Mouse (Mus musculus): ENCODE results near the gene Jam3. TPM values are rescaled to one million over a fixed set of nuclear protein-coding genes. Genes with fewer than 3 reads are reported as not detected.
A peak's percentile ranks its signal among the peaks of the same experiment; 100 is the strongest.

Jam3 gene
- polyA plus RNA-seq, 1 experiment = 2.5 TPM

DNA sequence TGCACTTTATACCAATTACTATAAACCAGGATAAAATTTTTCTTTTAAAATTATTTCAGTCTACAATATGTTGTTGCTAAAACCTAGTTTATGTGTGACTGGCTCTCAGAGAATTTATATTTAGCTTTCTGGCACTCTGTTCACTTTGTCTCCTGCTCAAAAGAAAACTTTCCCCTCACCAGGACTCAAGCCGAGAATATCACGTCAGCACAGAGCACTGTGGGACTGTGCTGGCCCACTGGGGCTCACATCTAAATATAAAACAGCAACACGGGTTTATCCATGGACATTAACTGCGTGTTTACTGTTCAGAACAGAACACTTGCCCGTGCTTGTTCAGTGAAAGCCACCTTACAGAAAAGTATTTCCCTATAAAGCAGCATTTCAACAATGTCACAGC lies 44.5 kb downstream of the Jam3 start:
- WGBS = 60% methylated on average over 5 of the region's 5 CpGs
- no peak for DNase-seq
- Histone ChIP-seq H3K4me3 (ENCODE audit: control insufficient read depth, insufficient read depth, low read length) (no peak overlapping the region), H3K27ac (ENCODE audit: control insufficient read depth, insufficient read depth, low read length) (no peak overlapping the region), H3K4me1 (replicated peaks; ENCODE audit: control insufficient read depth, insufficient read depth, low read length) (no peaks in the 10 kb centered on the region), H3K27me3 (ENCODE audit: control insufficient read depth, insufficient read depth, low read length) (no peaks in the 10 kb centered on the region), H3K36me3 (ENCODE audit: control insufficient read depth, insufficient read depth, low read length) (no peaks in the 10 kb centered on the region)
- no peak for TF ChIP-seq CTCF (IDR thresholded peaks at IDR 0.05; ENCODE audit: borderline replicate concordance, control insufficient read depth, extremely low read depth, insufficient read depth, low read length, poor library complexity)

DNA sequence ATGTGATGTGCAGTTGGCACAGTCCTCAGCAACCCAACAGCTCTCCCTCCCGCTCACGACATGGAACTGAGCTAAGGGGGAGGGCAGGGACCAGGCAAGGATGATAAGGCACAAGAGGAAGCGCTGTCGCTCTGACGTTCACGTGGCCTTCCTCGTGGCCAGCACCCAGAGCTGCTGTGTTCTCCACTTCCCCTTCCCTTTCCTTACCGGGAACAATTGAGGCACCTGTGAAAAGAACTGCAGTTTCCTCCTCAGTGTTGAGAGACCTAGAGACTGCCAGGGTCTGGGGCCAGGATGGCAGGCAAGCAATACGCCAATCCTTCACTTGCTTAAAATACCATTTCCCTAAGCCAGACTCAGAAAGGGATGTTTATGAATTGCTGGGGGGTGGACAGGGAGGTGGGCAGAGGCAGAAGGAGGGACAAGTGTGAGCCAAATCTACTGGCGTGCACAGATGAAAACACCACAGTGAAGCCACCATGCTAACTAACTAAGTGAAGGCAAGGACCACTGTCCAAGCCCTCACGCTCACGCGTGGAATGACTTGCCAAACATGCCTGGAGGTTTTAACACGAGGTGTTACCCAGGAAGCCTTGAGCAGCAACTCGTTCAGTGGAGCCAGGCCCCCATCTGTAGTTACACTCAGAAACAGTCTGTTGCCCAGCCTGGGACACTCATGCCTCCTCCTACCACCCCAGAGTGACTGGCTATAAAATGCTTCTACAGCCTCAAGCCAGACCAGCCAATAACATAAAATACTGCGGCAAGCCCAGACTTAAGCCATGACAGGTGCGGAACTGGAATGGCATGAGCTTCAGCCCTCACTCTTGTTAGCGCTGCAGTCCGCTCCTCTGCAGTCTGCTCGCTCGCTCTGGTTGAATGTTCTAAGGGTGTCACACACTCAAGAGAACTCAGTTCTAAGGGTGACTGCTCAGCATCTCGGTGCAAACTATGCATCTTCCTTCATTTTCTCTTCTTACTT lies 45.4 kb downstream of the Jam3 start:
- no peak overlapping the region for H3K4me3 ChIP-seq (ENCODE audit: control insufficient read depth, insufficient read depth, low read length)
- WGBS = 52% methylated on average over 22 of the region's 22 CpGs
- no peak for DNase-seq
- no peak for TF ChIP-seq POLR2A (IDR thresholded peaks at IDR 0.05; ENCODE audit: control insufficient read depth, extremely low read depth, insufficient read depth, low read length, poor library complexity)
- TF ChIP-seq CTCF (IDR thresholded peaks at IDR 0.05; ENCODE audit: borderline replicate concordance, control insufficient read depth, extremely low read depth, insufficient read depth, low read length, poor library complexity) = no peak
- H3K27ac ChIP-seq (ENCODE audit: control insufficient read depth, insufficient read depth, low read length) = no peak overlapping the region
- H3K36me3 ChIP-seq (ENCODE audit: control insufficient read depth, insufficient read depth, low read length) = no peaks in the 10 kb centered on the region
- no peaks in the 10 kb centered on the region for H3K4me1 ChIP-seq (replicated peaks; ENCODE audit: control insufficient read depth, insufficient read depth, low read length)
- no peaks in the 10 kb centered on the region for H3K27me3 ChIP-seq (ENCODE audit: control insufficient read depth, insufficient read depth, low read length)

DNA sequence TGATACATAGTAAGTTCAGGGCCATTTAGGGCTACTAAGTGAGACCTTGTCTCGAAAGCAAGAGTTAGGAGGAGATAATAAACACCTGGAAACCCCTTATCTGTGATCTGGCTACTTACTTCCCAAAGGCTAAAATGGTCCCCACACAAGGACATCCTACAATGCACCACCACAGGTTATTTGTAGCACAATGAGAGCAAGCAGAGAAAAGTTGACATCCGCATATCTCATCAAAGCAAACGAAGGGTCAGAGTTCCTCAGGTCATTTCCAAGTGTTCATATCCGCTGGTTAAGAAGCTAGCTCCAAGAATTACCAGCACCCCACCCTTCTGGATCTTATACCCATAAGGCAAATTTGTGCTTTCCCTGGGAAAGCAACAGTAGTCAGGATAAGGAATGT lies 46.8 kb downstream of the Jam3 start:
- no peaks in the 10 kb centered on the region for H3K36me3 ChIP-seq (ENCODE audit: control insufficient read depth, insufficient read depth, low read length)
- no peak overlapping the region for H3K27ac ChIP-seq (ENCODE audit: control insufficient read depth, insufficient read depth, low read length)
- no peak for DNase-seq
- no peaks in the 10 kb centered on the region for H3K27me3 ChIP-seq (ENCODE audit: control insufficient read depth, insufficient read depth, low read length)
- WGBS = 93% methylated on average over 4 of the region's 4 CpGs
- no peaks in the 10 kb centered on the region for H3K4me1 ChIP-seq (replicated peaks; ENCODE audit: control insufficient read depth, insufficient read depth, low read length)
- TF ChIP-seq POLR2A (IDR thresholded peaks at IDR 0.05; ENCODE audit: control insufficient read depth, extremely low read depth, insufficient read depth, low read length, poor library complexity) = no peak
- no peak for TF ChIP-seq CTCF (IDR thresholded peaks at IDR 0.05; ENCODE audit: borderline replicate concordance, control insufficient read depth, extremely low read depth, insufficient read depth, low read length, poor library complexity)
- no peak overlapping the region for H3K4me3 ChIP-seq (ENCODE audit: control insufficient read depth, insufficient read depth, low read length)

DNA sequence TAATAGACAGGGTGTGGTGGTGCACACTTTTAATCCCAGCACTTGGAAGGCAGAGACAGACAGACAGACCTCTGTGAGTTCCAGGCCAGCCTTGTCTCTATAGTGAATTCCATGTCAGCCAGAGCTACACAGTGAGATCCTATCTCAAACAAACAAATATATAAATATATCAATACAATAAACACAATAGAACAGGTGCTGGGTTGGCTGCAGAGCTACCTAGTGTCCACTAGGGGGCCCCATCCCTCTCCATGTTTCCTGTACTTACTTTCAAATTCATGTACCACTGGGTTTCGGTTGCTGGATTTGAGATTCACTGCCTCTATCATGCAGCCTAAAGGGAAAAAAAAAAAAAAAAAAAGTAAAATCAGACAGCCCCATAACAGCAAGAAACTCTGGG lies 49.1 kb downstream of the Jam3 start:
- H3K27me3 ChIP-seq (ENCODE audit: control insufficient read depth, insufficient read depth, low read length) = no peaks in the 10 kb centered on the region
- TF ChIP-seq POLR2A (IDR thresholded peaks at IDR 0.05; ENCODE audit: control insufficient read depth, extremely low read depth, insufficient read depth, low read length, poor library complexity) = no peak
- TF ChIP-seq CTCF (IDR thresholded peaks at IDR 0.05; ENCODE audit: borderline replicate concordance, control insufficient read depth, extremely low read depth, insufficient read depth, low read length, poor library complexity) = no peak
- 57% methylated on average over 1 of the region's 1 CpGs for WGBS
- DNase-seq = peak; percentile 24
- H3K27ac ChIP-seq (ENCODE audit: control insufficient read depth, insufficient read depth, low read length) = no peak overlapping the region
- H3K36me3 ChIP-seq (ENCODE audit: control insufficient read depth, insufficient read depth, low read length) = no peaks in the 10 kb centered on the region
- H3K4me3 ChIP-seq (ENCODE audit: control insufficient read depth, insufficient read depth, low read length) = no peak overlapping the region
- H3K4me1 ChIP-seq (replicated peaks; ENCODE audit: control insufficient read depth, insufficient read depth, low read length) = no peaks in the 10 kb centered on the region

DNA sequence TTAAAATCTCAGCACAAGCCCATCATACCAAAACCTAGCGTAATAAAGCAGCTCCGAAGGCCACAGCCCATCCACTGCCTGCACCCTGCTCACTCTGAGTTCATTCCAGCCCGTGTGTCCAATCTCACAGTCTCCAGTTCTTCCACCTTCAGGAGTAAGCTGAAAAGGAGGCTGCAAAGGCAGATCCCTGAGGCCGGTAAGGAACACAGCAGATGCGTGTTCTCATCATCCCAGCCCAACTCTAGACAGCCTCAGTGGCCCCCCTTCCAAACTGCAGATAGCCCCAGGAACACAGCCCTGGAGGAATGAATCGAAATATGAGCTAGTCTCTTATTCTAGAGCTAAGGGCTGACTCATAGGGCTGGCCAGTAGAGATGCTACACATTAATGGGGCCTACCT lies 53.8 kb downstream of the Jam3 start:
- Histone ChIP-seq H3K27me3 (ENCODE audit: control insufficient read depth, insufficient read depth, low read length) (no peaks in the 10 kb centered on the region), H3K4me3 (ENCODE audit: control insufficient read depth, insufficient read depth, low read length) (no peak overlapping the region), H3K36me3 (ENCODE audit: control insufficient read depth, insufficient read depth, low read length) (peaks cover under 1% of the 10 kb centered on the region), H3K27ac (ENCODE audit: control insufficient read depth, insufficient read depth, low read length) (no peak overlapping the region), H3K4me1 (replicated peaks; ENCODE audit: control insufficient read depth, insufficient read depth, low read length) (no peaks in the 10 kb centered on the region)
- DNase-seq = no peak
- TF ChIP-seq POLR2A (IDR thresholded peaks at IDR 0.05; ENCODE audit: control insufficient read depth, extremely low read depth, insufficient read depth, low read length, poor library complexity) = no peak
- TF ChIP-seq CTCF (IDR thresholded peaks at IDR 0.05; ENCODE audit: borderline replicate concordance, control insufficient read depth, extremely low read depth, insufficient read depth, low read length, poor library complexity) = no peak
- WGBS = 97% methylated on average over 6 of the region's 6 CpGs

DNA sequence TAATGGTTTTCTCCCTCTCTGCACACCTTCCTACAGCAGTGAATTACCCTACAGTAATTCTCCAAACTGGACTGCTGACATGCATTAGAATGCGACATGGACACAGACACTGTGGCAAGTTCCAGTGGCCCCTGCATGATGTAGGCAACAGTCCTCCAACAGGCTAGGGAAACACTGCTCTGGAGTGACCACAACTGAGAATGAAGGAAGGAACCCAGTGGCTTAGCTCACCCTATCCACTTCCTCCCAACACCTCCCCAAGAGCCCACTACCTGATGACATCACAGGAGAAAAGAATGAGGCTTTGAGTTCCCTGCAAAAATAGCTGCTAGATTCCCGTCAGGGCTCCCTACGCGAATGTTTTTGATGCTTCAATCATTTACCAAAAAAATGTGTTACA lies 55.7 kb downstream of the Jam3 start:
- no peaks in the 10 kb centered on the region for H3K27me3 ChIP-seq (ENCODE audit: control insufficient read depth, insufficient read depth, low read length)
- no peaks in the 10 kb centered on the region for H3K4me1 ChIP-seq (replicated peaks; ENCODE audit: control insufficient read depth, insufficient read depth, low read length)
- no peak for DNase-seq
- peaks cover 18% of the 10 kb centered on the region for H3K36me3 ChIP-seq (ENCODE audit: control insufficient read depth, insufficient read depth, low read length)
- TF ChIP-seq POLR2A (IDR thresholded peaks at IDR 0.05; ENCODE audit: control insufficient read depth, extremely low read depth, insufficient read depth, low read length, poor library complexity) = no peak
- no peak for TF ChIP-seq CTCF (IDR thresholded peaks at IDR 0.05; ENCODE audit: borderline replicate concordance, control insufficient read depth, extremely low read depth, insufficient read depth, low read length, poor library complexity)
- H3K27ac ChIP-seq (ENCODE audit: control insufficient read depth, insufficient read depth, low read length) = no peak overlapping the region
- 14% methylated on average over 4 of the region's 4 CpGs for WGBS
- H3K4me3 ChIP-seq (ENCODE audit: control insufficient read depth, insufficient read depth, low read length) = no peak overlapping the region
